Mouse (Mus musculus) embryonic facial prominence, embryonic 11.5 days (tissue): Measurements from ENCODE around the gene Exoc6b. TPM values are rescaled to one million over a fixed set of nuclear protein-coding genes. Genes with fewer than 3 reads are reported as not detected.

ENCODE experiments used
- ATAC-seq: fragments of 200-750 bp; cut with Nextera tagmentation; replicated peaks from 2 replicates; pipeline ENCODE4 v1.8.0; 2017; ENCODE audit warnings: low read depth; ENCODE audit not compliant: insufficient number of reproducible peaks, low FRiP score, low TSS enrichment
- DNase-seq: peaks from one replicate; pipeline ENCODE4 v3.0.0-alpha.2; 2015; ENCODE audit warnings: low spot score
- H3K27ac ChIP-seq: fragments of 300-500 bp; sonication (generic); replicated peaks from 2 replicates; pipeline ENCODE4 v1.5.1; 2014; ENCODE audit warnings: mild to moderate bottlenecking, low read depth, low read length, control low read depth
- H3K27me3 ChIP-seq: fragments of 300-500 bp; sonication (generic); 2 replicates; pipeline ENCODE4 v1.6.1; 2014; ENCODE audit warnings: mild to moderate bottlenecking, low read length, moderate library complexity, mixed read lengths; ENCODE audit not compliant: control insufficient read depth, insufficient read depth
- H3K36me3 ChIP-seq: fragments of 300-500 bp; sonication (generic); replicated peaks from 2 replicates; pipeline ENCODE4 v1.6.1; 2014; ENCODE audit warnings: low read depth, mild to moderate bottlenecking, low read length, moderate library complexity, mixed read lengths; ENCODE audit not compliant: control insufficient read depth, insufficient read depth
- H3K4me1 ChIP-seq: fragments of 300-500 bp; sonication (generic); 2 replicates; pipeline ENCODE4 v1.6.1; 2014; ENCODE audit warnings: low read length, mixed read lengths; ENCODE audit not compliant: control insufficient read depth, insufficient read depth
- H3K4me2 ChIP-seq: fragments of 300-500 bp; sonication (generic); 2 replicates; pipeline ENCODE4 v1.6.1; 2014; ENCODE audit warnings: low read depth, mild to moderate bottlenecking, control low read depth, low read length, moderate library complexity
- H3K4me3 ChIP-seq: fragments of 300-500 bp; sonication (generic); 2 replicates; pipeline ENCODE4 v1.5.1; 2014; ENCODE audit warnings: low read depth, low read length, control low read depth
- H3K9ac ChIP-seq: fragments of 300-500 bp; sonication (generic); replicated peaks from 2 replicates; pipeline ENCODE4 v1.6.1; 2014; ENCODE audit warnings: mild to moderate bottlenecking, control low read depth, low read length
- H3K9me3 ChIP-seq: fragments of 300-500 bp; sonication (generic); replicated peaks from 2 replicates; pipeline ENCODE4 v1.6.1; 2016; ENCODE audit warnings: mild to moderate bottlenecking, low read length, inconsistent platforms, mixed read lengths; ENCODE audit not compliant: control insufficient read depth
- WGBS: fragments of 180-500 bp; shearing (Covaris S2); extraction: QIAGEN DNeasy Blood & Tissue Kit; methylation state at CpG from one replicate; pipeline ENCODE4 v1.1.7; 2014; 5-methylcytosine and 5-hydroxymethylcytosine counted together
- polyA plus RNA-seq: library from polyadenylated mRNA; unstranded; fragments of >200 nt; fragmentation: Nextera tagmentation; extraction: Ambion mirVana; gene quantifications from 2 replicates; pipeline ENCODE4 v1.2.1, GENCODE M21; 2014

Gene Exoc6b
- polyA plus RNA-seq, 1 experiment from 2014 or later: 36.0 TPM

DNA sequence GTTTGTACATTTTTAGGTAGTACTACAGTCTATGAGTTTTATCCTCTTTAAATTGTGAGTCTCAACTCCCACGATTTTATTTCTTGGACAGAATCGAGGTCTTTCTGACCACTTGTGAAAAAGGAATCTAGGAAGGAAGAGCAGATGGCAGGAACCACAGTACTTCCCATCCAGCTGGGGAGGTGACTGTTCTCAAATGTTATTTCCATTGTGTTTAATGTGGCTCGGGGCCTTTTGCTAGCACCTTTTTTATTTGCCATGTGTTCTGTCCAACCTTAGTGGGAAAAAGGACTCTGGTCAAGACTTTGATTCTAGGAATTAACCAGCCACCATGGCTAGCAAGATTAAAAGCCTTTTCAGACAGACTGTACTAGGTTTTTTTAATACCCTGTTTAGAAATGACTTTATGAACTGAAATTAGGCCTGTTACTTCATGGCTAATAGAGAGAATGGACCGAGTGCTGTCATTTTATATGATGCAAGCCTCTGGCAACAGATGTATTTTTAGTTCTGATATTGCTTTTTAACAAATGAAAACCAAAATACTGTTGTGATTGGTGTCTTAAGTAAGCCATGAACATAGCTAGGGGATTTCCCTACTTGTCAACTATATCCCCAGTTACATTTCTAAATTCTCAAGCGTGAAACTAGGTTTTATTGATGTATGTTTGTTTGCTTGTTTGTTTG is 104.4 kb downstream of the Exoc6b start:
- Histone ChIP-seq H3K27me3 (no peaks in the 10 kb centered on the region), H3K4me2 (no peak overlapping the region), H3K36me3 (no peaks in the 10 kb centered on the region), H3K9me3 (no peaks in the 10 kb centered on the region), H3K4me3 (no peak overlapping the region), H3K27ac (no peak overlapping the region), H3K4me1 (no peaks in the 10 kb centered on the region), H3K9ac (no peak overlapping the region)
- DNase-seq (no peak), ATAC-seq (no peak)
- WGBS: 81% methylated on average over 5 of the region's 5 CpGs

- Histone ChIP-seq H3K36me3 (no peaks in the 10 kb centered on the region), H3K27me3 (no peaks in the 10 kb centered on the region), H3K4me2 (no peak overlapping the region), H3K9me3 (no peaks in the 10 kb centered on the region), H3K4me1 (no peaks in the 10 kb centered on the region), H3K4me3 (no peak overlapping the region), H3K27ac (no peak overlapping the region), H3K9ac (no peak overlapping the region)
- WGBS: 81% methylated on average over 1 of the region's 1 CpGs
- no peak for DNase-seq
- ATAC-seq: no peak
Observed at GRCm38 (mm10) chr6:84963044-84963443, 106.3 kb downstream of the Exoc6b start.

GRCm38 (mm10) chr6:84961763-84962162 is 107.5 kb downstream of the Exoc6b start:
- WGBS: 86% methylated on average over 3 of the region's 3 CpGs
- no peak overlapping the region for H3K9ac ChIP-seq
- no peaks in the 10 kb centered on the region for H3K27me3 ChIP-seq
- no peaks in the 10 kb centered on the region for H3K36me3 ChIP-seq
- no peaks in the 10 kb centered on the region for H3K4me1 ChIP-seq
- ATAC-seq (no peak), DNase-seq (no peak)
- no peaks in the 10 kb centered on the region for H3K9me3 ChIP-seq
- H3K27ac ChIP-seq: no peak overlapping the region
- no peak overlapping the region for H3K4me3 ChIP-seq
- no peak overlapping the region for H3K4me2 ChIP-seq

- Histone ChIP-seq H3K4me3 (no peak overlapping the region), H3K9ac (no peak overlapping the region), H3K4me1 (no peaks in the 10 kb centered on the region), H3K36me3 (no peaks in the 10 kb centered on the region), H3K4me2 (no peak overlapping the region), H3K27me3 (no peaks in the 10 kb centered on the region), H3K27ac (no peak overlapping the region), H3K9me3 (no peaks in the 10 kb centered on the region)
- DNase-seq: peak; percentile 70
- ATAC-seq: no peak
- WGBS: 25% methylated on average over 2 of the region's 2 CpGs
Observed at GRCm38 (mm10) chr6:84959520-84959919, 109.8 kb downstream of the Exoc6b start.

GRCm38 (mm10) chr6:84951621-84952020 is 117.7 kb downstream of the Exoc6b start:
- H3K4me1 ChIP-seq: no peaks in the 10 kb centered on the region
- DNase-seq (no peak), ATAC-seq (no peak)
- no peak overlapping the region for H3K4me2 ChIP-seq
- H3K27me3 ChIP-seq: no peaks in the 10 kb centered on the region
- no peak overlapping the region for H3K27ac ChIP-seq
- 79% methylated on average over 1 of the region's 1 CpGs for WGBS
- H3K9me3 ChIP-seq: no peaks in the 10 kb centered on the region
- no peak overlapping the region for H3K9ac ChIP-seq
- no peak overlapping the region for H3K4me3 ChIP-seq
- H3K36me3 ChIP-seq: no peaks in the 10 kb centered on the region

DNA sequence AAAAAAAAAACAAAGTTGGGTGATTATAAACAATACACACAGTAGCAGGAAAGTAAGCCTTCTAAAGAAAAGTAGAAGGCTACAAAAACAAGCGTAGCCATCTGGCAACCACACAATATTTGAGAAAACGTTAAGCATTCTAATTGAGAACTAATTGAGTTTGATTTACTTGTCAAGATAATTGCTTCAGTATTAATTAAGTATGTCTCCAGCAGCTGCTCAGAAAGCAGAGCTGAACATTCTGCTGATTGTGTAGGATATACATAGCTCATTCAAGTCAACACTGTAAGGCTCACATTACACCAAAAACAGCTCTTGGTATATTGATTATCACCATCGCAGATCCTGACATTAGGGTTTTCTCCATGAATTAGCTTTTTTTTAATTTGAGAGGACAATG is 122.7 kb downstream of the Exoc6b start:
- no peak overlapping the region for H3K9ac ChIP-seq
- no peaks in the 10 kb centered on the region for H3K27me3 ChIP-seq
- no peak overlapping the region for H3K27ac ChIP-seq
- DNase-seq: no peak
- no peak overlapping the region for H3K4me3 ChIP-seq
- WGBS: 46% methylated on average over 3 of the region's 3 CpGs
- H3K36me3 ChIP-seq: no peaks in the 10 kb centered on the region
- H3K9me3 ChIP-seq: no peaks in the 10 kb centered on the region
- no peak overlapping the region for H3K4me2 ChIP-seq
- H3K4me1 ChIP-seq: no peaks in the 10 kb centered on the region
- no peak for ATAC-seq

DNA sequence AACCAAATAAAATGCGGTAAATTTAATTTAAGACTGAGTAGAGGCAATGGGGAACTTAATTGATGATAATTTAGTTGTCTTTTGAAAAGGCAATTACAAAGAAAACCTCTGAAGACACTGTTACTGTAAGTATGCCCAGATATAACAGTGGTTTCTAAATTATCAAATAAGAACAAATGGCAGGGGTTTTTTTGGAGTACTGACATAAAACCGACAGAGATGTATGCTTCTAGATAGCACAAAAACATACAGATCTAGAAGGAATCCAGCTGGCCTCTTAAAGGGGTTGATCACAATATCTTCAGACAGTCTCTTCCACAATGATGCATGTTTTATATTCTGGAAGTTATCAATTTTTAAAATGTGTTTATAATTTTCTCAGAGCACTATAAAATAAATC is 123.2 kb downstream of the Exoc6b start:
- WGBS: 83% methylated on average over 2 of the region's 2 CpGs
- no peaks in the 10 kb centered on the region for H3K36me3 ChIP-seq
- no peak for DNase-seq
- no peak for ATAC-seq
- H3K9me3 ChIP-seq: no peaks in the 10 kb centered on the region
- H3K4me3 ChIP-seq: no peak overlapping the region
- H3K4me2 ChIP-seq: no peak overlapping the region
- H3K27ac ChIP-seq: no peak overlapping the region
- H3K27me3 ChIP-seq: no peaks in the 10 kb centered on the region
- H3K9ac ChIP-seq: no peak overlapping the region
- no peaks in the 10 kb centered on the region for H3K4me1 ChIP-seq

GRCm38 (mm10) chr6:84932953-84933921 is 136.1 kb downstream of the Exoc6b start:
- ATAC-seq (no peak), DNase-seq (peak; percentile 64)
- 47% methylated on average over 11 of the region's 11 CpGs for WGBS
- Histone ChIP-seq H3K9me3 (no peaks in the 10 kb centered on the region), H3K9ac (no peak overlapping the region), H3K27me3 (no peaks in the 10 kb centered on the region), H3K36me3 (no peaks in the 10 kb centered on the region), H3K4me3 (no peak overlapping the region), H3K4me1 (peaks cover 3% of the 10 kb centered on the region; the same call in 1 of the 2 replicates), H3K27ac (no peak overlapping the region; the same call in 1 of the 2 replicates), H3K4me2 (no peak overlapping the region)
